Mouse (Mus musculus) kidney, embryonic 16.5 days (tissue): ENCODE data around the gene Zfp597. TPM values are rescaled to one million over a fixed set of nuclear protein-coding genes. Genes with fewer than 3 reads are reported as not detected.
A peak's percentile ranks its signal among the peaks of the same experiment; 100 is the strongest.

ENCODE experiments used
- ATAC-seq: fragments of 200-750 bp; cut with Nextera tagmentation; 2 replicates; pipeline ENCODE4 v1.8.0; 2017; ENCODE audit warnings: moderate TSS enrichment; ENCODE audit not compliant: low FRiP score, low TSS enrichment
- H3K27ac ChIP-seq: fragments of 300-500 bp; sonication (generic); 2 replicates; pipeline ENCODE4 v1.5.1; 2014; ENCODE audit warnings: low read length
- H3K27me3 ChIP-seq: fragments of 300-500 bp; sonication (generic); 2 replicates; pipeline ENCODE4 v1.6.1; 2014; ENCODE audit warnings: low read length, control low read depth, mixed read lengths; ENCODE audit not compliant: insufficient read depth
- H3K36me3 ChIP-seq: fragments of 300-500 bp; sonication (generic); 2 replicates; pipeline ENCODE4 v1.6.1; 2014; ENCODE audit warnings: low read length, control low read depth, mixed read lengths; ENCODE audit not compliant: insufficient read depth
- H3K4me1 ChIP-seq: fragments of 300-500 bp; sonication (generic); 2 replicates; pipeline ENCODE4 v1.6.1; 2014; ENCODE audit warnings: low read length, control low read depth, mixed read lengths; ENCODE audit not compliant: insufficient read depth
- H3K4me2 ChIP-seq: fragments of 300-500 bp; sonication (generic); replicated peaks from 2 replicates; pipeline ENCODE4 v1.6.1; 2014; ENCODE audit warnings: low read depth, low read length
- H3K4me3 ChIP-seq: fragments of 300-500 bp; sonication (generic); 2 replicates; pipeline ENCODE4 v1.5.1; 2014; ENCODE audit warnings: mild to moderate bottlenecking, low read length
- H3K9ac ChIP-seq: fragments of 300-500 bp; sonication (generic); replicated peaks from 2 replicates; pipeline ENCODE4 v1.6.1; 2014; ENCODE audit warnings: low read length
- H3K9me3 ChIP-seq: fragments of 300-500 bp; sonication (generic); 2 replicates; pipeline ENCODE4 v1.6.1; 2016; ENCODE audit warnings: low read length, control low read depth
- WGBS: fragments of 180-500 bp; shearing (Covaris S2); extraction: QIAGEN DNeasy Blood & Tissue Kit; methylation state at CpG from one replicate; pipeline ENCODE4 v1.1.7; 2014; 5-methylcytosine and 5-hydroxymethylcytosine counted together
- polyA plus RNA-seq: library from polyadenylated mRNA; unstranded; fragments of >200 nt; fragmentation: Nextera tagmentation; extraction: Ambion mirVana; gene quantifications from 2 replicates; pipeline ENCODE4 v1.2.1, GENCODE M21; 2015

The Zfp597 gene
- polyA plus RNA-seq, 1 experiment from 2014 or later, result 6.7 TPM

DNA sequence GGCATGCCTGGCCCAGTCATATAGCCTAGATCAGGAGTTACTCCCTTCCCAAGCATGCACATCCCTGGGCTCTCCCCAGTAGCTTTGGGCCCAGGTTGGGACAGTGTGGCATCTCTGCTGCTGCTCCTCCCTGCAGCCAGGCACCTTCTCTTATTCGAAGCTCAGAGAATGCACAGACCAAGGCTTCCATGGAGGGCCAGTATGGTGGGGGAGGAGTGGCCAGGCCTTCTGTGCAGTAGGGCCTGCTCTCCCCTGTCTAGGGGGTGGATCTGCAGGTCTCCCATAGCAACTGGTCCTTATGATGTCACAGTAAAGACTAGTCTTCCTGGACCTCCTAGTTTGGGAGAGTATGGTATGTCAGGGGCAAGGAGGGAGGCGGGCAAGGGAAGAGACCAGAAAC lies 23.1 kb upstream of the Zfp597 start:
- WGBS, result 72% methylated on average over 2 of the region's 2 CpGs
- Histone ChIP-seq H3K36me3 (peaks cover 40% of the 10 kb centered on the region), H3K4me3 (no peak overlapping the region), H3K27ac (no peak overlapping the region), H3K4me1 (peaks cover 6% of the 10 kb centered on the region), H3K9ac (no peak overlapping the region), H3K4me2 (no peak overlapping the region), H3K9me3 (no peaks in the 10 kb centered on the region), H3K27me3 (no peaks in the 10 kb centered on the region)
- no peak for ATAC-seq

DNA sequence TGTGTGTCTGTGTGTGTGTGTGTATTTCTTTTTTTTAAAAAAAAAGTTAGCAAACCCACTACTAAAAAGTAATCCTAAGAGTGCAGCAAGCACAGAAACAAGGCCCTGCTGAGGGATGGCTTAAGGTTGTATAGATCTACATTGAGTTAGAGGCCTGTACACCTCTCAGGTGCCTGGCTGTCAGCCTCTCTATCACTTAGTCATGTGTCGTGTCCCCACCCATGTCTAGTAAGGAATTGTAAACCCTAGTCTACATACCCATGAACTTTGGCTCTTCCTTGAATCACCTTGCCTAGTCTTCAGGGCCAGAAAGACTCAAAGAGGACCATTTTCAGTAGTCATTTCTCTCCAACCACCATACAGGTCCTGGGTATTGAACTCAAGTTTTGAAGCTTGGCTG lies 12.2 kb upstream of the Zfp597 start:
- Histone ChIP-seq H3K4me1 (0 out of 2 replicates have a peak, but pooled peaks cover 8% of the 10 kb centered on the region), H3K36me3 (peaks cover 38% of the 10 kb centered on the region), H3K9me3 (no peaks in the 10 kb centered on the region), H3K4me2 (no peak overlapping the region), H3K27me3 (no peaks in the 10 kb centered on the region), H3K9ac (no peak overlapping the region), H3K4me3 (no peak overlapping the region), H3K27ac (no peak overlapping the region)
- no peak for ATAC-seq
- 97% methylated on average over 1 of the region's 1 CpGs for WGBS

DNA sequence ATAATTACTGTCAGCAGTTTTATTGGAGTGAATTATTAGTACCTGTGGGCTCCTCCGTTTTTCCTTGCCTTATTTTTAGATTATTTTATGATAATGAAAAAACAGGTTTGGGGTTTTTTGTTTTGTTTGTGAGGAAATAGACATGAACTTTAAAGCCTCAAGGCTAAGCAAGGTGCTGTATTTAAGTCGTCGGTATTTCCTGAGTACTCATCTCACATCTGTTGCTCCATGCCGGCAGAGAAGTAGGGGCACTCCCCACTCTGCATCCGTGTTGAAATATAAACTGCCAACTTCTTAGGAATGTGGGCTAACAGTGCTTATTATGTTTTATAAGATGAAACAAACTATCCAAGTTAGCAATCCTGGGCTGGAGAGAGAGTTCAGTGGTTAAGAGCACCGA lies 11.7 kb upstream of the Zfp597 start:
- no peak for ATAC-seq
- 78% methylated on average over 6 of the region's 6 CpGs for WGBS
- Histone ChIP-seq H3K4me1 (0 out of 2 replicates have a peak, but pooled peaks cover 8% of the 10 kb centered on the region), H3K27me3 (no peaks in the 10 kb centered on the region), H3K9ac (no peak overlapping the region), H3K27ac (no peak overlapping the region), H3K4me2 (no peak overlapping the region), H3K36me3 (peaks cover 33% of the 10 kb centered on the region), H3K9me3 (no peaks in the 10 kb centered on the region), H3K4me3 (no peak overlapping the region)

DNA sequence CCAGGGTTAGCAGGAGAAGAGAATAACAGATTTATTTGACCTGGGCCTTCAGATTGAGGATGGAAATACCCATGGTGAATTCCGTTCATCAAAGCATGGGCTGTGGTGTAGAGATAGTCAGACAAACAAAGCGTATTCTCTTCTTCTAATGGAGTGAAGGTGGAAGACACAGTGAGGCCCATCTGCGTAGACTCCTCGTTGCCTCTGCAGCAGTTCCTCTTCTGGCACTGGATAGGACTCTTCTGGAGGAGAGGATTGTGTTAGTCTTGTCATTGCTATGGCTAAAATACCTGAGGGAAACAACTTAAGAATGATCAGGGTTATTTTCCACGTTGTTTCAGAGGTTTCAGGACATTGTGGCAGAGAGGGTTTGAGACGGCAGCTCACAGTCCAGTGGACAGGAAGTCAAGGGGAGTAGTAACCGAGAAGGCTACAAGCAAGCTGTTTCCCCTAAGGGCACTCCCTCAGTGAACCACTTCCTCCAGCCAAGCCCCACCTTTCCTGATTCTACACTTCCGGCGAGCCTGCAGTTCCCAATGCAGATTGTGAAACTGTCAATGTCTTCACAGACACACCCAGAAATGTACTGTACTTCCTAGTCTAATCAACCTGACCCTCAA lies 10.9 kb upstream of the Zfp597 start:
- Histone ChIP-seq H3K9ac (no peak overlapping the region), H3K9me3 (no peaks in the 10 kb centered on the region), H3K4me1 (0 out of 2 replicates have a peak, but pooled peaks cover 8% of the 10 kb centered on the region), H3K36me3 (peaks cover 25% of the 10 kb centered on the region), H3K4me3 (no peak overlapping the region), H3K27ac (peak overlapping the region; percentile 36), H3K27me3 (no peaks in the 10 kb centered on the region), H3K4me2 (peak overlapping the region; percentile 14; the same call in 1 of the 2 replicates)
- WGBS, result 66% methylated on average over 9 of the region's 9 CpGs
- ATAC-seq, result peak; percentile 73; the same call in 1 of the 2 replicates

DNA sequence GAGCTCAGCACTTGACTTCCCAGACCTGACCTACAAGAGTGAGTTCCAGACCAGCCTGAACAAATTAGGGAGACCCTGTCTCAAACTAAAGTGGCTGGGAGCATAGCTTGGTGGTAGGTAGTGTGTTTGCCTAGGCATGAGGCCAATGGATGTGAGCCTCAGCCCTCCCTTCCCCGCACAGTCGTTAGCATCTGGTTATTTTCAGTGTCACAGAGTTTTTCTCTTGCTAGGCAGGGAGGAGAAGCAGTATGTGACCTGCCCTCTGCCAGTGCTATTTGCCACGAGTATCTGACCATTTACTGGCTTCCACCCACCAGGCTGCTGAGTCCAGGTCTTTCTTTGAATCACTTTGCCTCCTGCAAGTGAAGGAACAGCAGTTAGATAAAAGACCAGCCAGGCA lies 9.4 kb upstream of the Zfp597 start:
- H3K27me3 ChIP-seq, result no peaks in the 10 kb centered on the region
- H3K4me2 ChIP-seq, result no peak overlapping the region
- H3K27ac ChIP-seq, result no peak overlapping the region
- H3K4me1 ChIP-seq, result 0 out of 2 replicates have a peak, but pooled peaks cover 8% of the 10 kb centered on the region
- H3K36me3 ChIP-seq, result peaks cover 10% of the 10 kb centered on the region
- H3K9ac ChIP-seq, result no peak overlapping the region
- no peaks in the 10 kb centered on the region for H3K9me3 ChIP-seq
- ATAC-seq, result no peak
- no peak overlapping the region for H3K4me3 ChIP-seq
- WGBS, result 61% methylated on average over 3 of the region's 3 CpGs

DNA sequence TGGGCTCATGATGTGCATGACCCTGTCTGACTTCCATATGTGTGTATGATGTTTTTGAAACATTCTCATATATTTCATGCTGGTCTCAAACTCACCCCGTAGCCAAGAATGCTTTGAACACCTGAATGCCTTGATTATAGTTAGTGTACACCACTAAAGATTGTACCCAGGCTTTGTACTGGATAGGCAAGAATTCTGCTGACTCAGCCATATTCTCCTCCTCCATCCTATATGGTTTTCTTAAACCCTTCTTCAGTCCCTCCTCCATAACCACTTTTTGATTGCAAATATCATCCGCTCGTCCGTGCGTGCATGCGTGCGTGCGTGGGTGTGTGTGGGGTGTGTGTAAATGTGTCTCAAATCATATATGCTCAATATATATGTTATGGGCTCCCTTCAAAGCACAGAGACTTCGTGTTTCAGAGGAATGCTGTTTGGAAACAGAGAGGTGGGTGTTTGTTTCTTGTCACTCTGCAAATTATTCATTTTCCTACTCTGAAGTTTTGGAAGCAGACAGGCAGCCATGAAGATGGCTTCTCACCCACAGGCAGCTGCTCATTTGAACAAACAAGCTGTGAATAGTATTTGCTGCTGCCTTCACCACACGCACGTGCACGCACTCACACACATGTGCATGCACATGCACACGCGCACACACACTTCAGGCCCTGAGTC lies 7.4 kb upstream of the Zfp597 start:
- ATAC-seq, result no peak
- Histone ChIP-seq H3K9ac (no peak overlapping the region), H3K9me3 (no peaks in the 10 kb centered on the region), H3K4me1 (0 out of 2 replicates have a peak, but pooled peaks cover 8% of the 10 kb centered on the region), H3K27ac (no peak overlapping the region), H3K4me2 (no peak overlapping the region), H3K4me3 (no peak overlapping the region), H3K36me3 (peaks cover 5% of the 10 kb centered on the region; the same call in 1 of the 2 replicates), H3K27me3 (no peaks in the 10 kb centered on the region)
- WGBS, result 85% methylated on average over 14 of the region's 14 CpGs

DNA sequence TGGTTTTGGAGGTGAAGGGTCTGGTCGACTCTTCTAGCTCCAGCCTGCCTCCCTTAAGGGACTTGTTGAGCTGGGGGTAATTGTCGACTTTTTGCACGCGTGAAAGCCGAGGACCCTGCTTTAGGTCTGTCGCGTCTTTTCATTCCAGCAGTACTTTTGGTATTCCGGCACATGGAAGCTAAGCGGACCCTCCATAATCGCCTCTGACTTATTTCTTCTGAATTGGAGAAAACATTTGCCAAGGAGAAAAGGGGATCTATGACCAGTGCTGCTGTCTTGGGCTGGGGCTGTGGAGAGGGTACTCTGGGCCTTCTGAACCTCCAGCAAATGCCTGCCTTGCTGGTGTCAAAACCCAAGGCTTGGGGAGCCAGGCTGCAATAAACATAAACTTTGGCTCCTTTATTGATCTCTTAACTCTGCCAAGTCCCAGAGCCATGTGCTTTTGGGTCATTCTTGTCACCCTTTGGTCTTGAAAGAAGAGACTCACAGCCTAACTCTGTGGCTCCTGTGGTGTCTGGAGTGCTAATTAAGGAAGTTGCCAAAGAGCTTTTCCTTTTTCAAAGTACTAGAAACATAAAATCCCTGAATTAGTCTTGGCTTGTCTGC lies 807 bp upstream of the Zfp597 start:
- Histone ChIP-seq H3K9me3 (no peaks in the 10 kb centered on the region), H3K4me3 (peak overlapping the region; percentile 72), H3K27me3 (no peaks in the 10 kb centered on the region), H3K9ac (peak overlapping the region; percentile 91), H3K4me2 (peak overlapping the region; percentile 72), H3K36me3 (no peaks in the 10 kb centered on the region), H3K4me1 (peaks cover 12% of the 10 kb centered on the region), H3K27ac (peak overlapping the region; percentile 74; the same call in 1 of the 2 replicates)
- WGBS, result 1% methylated on average over 10 of the region's 10 CpGs
- peak; percentile 18 for ATAC-seq

DNA sequence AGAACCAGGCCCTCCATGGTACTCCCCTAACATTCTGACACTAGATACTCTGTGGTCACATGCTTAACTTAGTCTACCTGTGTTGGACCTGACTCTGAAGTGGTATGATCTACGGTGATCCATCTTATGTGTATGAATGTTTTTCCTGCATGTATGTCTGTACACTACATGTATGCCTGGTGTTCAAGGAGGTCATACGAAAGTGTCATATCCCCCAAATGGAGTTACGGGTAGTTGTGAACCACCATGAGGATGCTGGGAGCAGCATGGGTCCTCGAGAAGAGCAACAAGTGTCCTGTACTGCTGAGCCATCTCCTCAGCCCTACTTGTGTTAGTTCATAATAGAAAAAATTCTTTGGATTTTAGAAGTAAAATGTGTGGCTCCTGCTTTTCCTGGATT lies 8.0 kb downstream of the Zfp597 start:
- peaks cover 5% of the 10 kb centered on the region; the same call in 1 of the 2 replicates for H3K36me3 ChIP-seq
- H3K9me3 ChIP-seq, result no peaks in the 10 kb centered on the region
- H3K4me3 ChIP-seq, result no peak overlapping the region
- peaks cover 7% of the 10 kb centered on the region for H3K4me1 ChIP-seq
- no peak overlapping the region for H3K9ac ChIP-seq
- H3K27ac ChIP-seq, result no peak overlapping the region
- WGBS, result 92% methylated on average over 4 of the region's 4 CpGs
- no peaks in the 10 kb centered on the region for H3K27me3 ChIP-seq
- no peak for ATAC-seq
- H3K4me2 ChIP-seq, result no peak overlapping the region

DNA sequence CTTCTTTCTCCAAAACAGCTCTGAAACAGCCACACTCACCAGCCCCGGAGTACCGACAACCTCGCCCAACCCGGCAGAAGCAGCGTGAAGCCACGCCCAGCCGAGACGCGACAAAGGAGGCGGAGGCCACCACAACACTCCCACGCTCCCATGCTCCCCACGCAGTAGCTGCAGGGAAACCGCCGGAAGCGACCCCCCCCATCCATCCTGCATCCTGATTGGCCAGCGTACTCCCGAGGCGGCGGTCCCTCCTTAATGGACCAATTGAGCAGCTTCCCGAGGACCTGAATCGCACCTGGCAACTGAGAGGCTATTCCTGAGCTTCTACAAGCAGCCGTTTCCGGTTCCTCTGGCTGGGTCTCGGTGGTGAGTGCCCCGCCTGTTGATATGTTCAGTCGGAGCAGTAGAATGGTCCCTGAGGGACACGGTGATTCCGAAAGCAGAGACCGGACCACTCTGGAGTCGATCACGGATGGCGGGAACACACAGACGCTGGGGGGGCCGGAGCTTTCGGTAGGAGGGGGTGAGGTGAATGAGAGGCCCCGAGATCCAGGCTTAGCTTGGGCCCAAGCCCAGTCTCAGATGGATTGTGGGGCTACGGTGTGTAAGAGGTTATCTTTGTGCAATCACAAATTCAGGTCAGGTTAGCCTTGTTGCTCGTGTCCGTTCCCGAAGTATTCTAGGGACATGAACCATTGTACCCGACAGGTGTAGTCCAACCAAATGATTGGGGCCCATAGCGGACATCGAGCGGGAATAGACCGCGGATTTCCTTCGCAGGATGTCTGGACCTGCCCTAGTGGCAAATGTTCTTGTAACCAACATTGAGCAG lies 11.9 kb downstream of the Zfp597 start, which contains the start of gene Naa60:
Naa60 (plus strand) TSS at position 160 of the 832 bp plus-strand sequence.
- H3K36me3 ChIP-seq, result peaks cover 4% of the 10 kb centered on the region; the same call in 1 of the 2 replicates
- 5% methylated on average over 47 of the region's 47 CpGs for WGBS

More for the DNA sequence above, 11.9 kb downstream of the Zfp597 start, which contains the start of gene Naa60:
- Histone ChIP-seq H3K4me1 (peaks cover 10% of the 10 kb centered on the region), H3K27me3 (no peaks in the 10 kb centered on the region), H3K4me3 (peak within 1 kb of the TSS; percentile 70), H3K9ac (peak within 1 kb of the TSS; percentile 77), H3K4me2 (peak within 1 kb of the TSS; percentile 64), H3K9me3 (no peaks in the 10 kb centered on the region), H3K27ac (peak within 1 kb of the TSS; percentile 77)
- ATAC-seq, result peak; percentile 99
